Mouse (Mus musculus) CH12.LX (cell line): ENCODE results near the gene Drc7. TPM values are rescaled to one million over a fixed set of nuclear protein-coding genes. Genes with fewer than 3 reads are reported as not detected.

ENCODE experiments used
- DNase-seq: peaks from one replicate; pipeline ENCODE4 v3.0.0-alpha.2; 2013; ENCODE audit errors: extremely low read depth
- H3K27ac ChIP-seq: 2 replicates; pipeline ENCODE4 v1.5.1; 2012; ENCODE audit warnings: low read depth, mild to moderate bottlenecking, control low read depth, moderate library complexity; ENCODE audit not compliant: insufficient read depth
- H3K27me3 ChIP-seq: replicated peaks from 2 replicates; pipeline ENCODE3; 2012; ENCODE audit warnings: inconsistent platforms
- H3K36me3 ChIP-seq, 2 experiments: replicated peaks in 1 of 2; 2 replicates each; pipeline versions ENCODE3 to v1.6.1; 2012; ENCODE audit warnings: inconsistent platforms in 1 of 2, low read length in 1 of 2, mild to moderate bottlenecking in 1 of 2, mixed read lengths in 1 of 2, moderate library complexity in 1 of 2; ENCODE audit not compliant: control insufficient read depth in 1 of 2, insufficient read depth in 1 of 2
- H3K4me1 ChIP-seq, 2 experiments: 2 replicates each; pipeline ENCODE4 v1.6.1; 2012; ENCODE audit warnings: inconsistent platforms in 1 of 2, moderate library complexity in 1 of 2; ENCODE audit not compliant: insufficient read depth in 2 of 2, control insufficient read depth in 1 of 2
- H3K4me2 ChIP-seq: 2 replicates; pipeline ENCODE4 v1.6.1; 2012; ENCODE audit warnings: low read depth, mild to moderate bottlenecking, control low read depth; ENCODE audit not compliant: poor library complexity, insufficient read depth, severe bottlenecking
- H3K4me3 ChIP-seq, 3 experiments: fragments of 150-350 bp in 1 of 3; sonication (generic) in 1 of 3; replicated peaks in 1 of 3; 2 replicates each; pipeline versions ENCODE3 to v1.5.1; 2011 to 2012; ENCODE audit warnings: low read depth in 2 of 3, low read length in 2 of 3, mild to moderate bottlenecking in 2 of 3, moderate library complexity in 2 of 3, control low read depth in 1 of 3, improper control_type of control experiment in 1 of 3, inconsistent platforms in 1 of 3, mixed read lengths in 1 of 3; ENCODE audit not compliant: poor library complexity in 1 of 3
- H3K79me2 ChIP-seq: replicated peaks from 2 replicates; pipeline ENCODE4 v1.6.1; 2012; ENCODE audit warnings: mild to moderate bottlenecking, moderate library complexity; ENCODE audit not compliant: control insufficient read depth, poor library complexity, insufficient read depth, severe bottlenecking; ENCODE audit errors: extremely low read depth
- H3K9ac ChIP-seq: 2 replicates; pipeline ENCODE4 v1.6.1; 2012; ENCODE audit warnings: low read depth, mild to moderate bottlenecking, control low read depth, moderate library complexity; ENCODE audit not compliant: insufficient read depth
- H3K9me3 ChIP-seq: replicated peaks from 2 replicates; pipeline ENCODE3; 2012; ENCODE audit warnings: low read length, inconsistent platforms, mixed read lengths
- CHD2 ChIP-seq: IDR thresholded peaks from 2 replicates; pipeline ENCODE4 v1.6.1; 2011; ENCODE audit warnings: low read length, improper control_type of control experiment
- E2F4 ChIP-seq: IDR thresholded peaks from 2 replicates; pipeline ENCODE4 v1.6.1; 2011; ENCODE audit warnings: low read depth, low read length, improper control_type of control experiment; ENCODE audit not compliant: insufficient replicate concordance
- GABPA ChIP-seq: IDR thresholded peaks from 2 replicates; pipeline ENCODE4 v1.6.1; 2012; ENCODE audit warnings: low read depth, low read length, improper control_type of control experiment, inconsistent platforms; ENCODE audit not compliant: insufficient replicate concordance
- HCFC1 ChIP-seq: IDR thresholded peaks from 2 replicates; pipeline ENCODE4 v1.6.1; 2012; ENCODE audit warnings: low read depth, mild to moderate bottlenecking, inconsistent platforms, low read length, improper control_type of control experiment
- JUN ChIP-seq: IDR thresholded peaks from 2 replicates; pipeline ENCODE4 v1.6.1; 2011; ENCODE audit warnings: low read depth, mild to moderate bottlenecking, low read length, improper control_type of control experiment, moderate library complexity; ENCODE audit not compliant: insufficient read depth
- JUND ChIP-seq: conservative IDR thresholded peaks from 2 replicates; pipeline ENCODE4 v1.6.1; 2011; ENCODE audit warnings: low read depth, low read length, improper control_type of control experiment
- KAT2A ChIP-seq: IDR thresholded peaks from 2 replicates; pipeline ENCODE4 v1.6.1; 2012; ENCODE audit warnings: low read length, improper control_type of control experiment, inconsistent platforms; ENCODE audit not compliant: insufficient replicate concordance
- MAX ChIP-seq: IDR thresholded peaks from 2 replicates; pipeline ENCODE4 v1.6.1; 2011; ENCODE audit warnings: low read length, improper control_type of control experiment
- MEF2A ChIP-seq: IDR thresholded peaks from 2 replicates; pipeline ENCODE4 v1.6.1; 2014; ENCODE audit warnings: low read depth, mild to moderate bottlenecking, inconsistent platforms, low read length, improper control_type of control experiment, borderline replicate concordance
- NELFE ChIP-seq: IDR thresholded peaks from 2 replicates; pipeline ENCODE4 v1.6.1; 2011; ENCODE audit warnings: low read depth, low read length, improper control_type of control experiment
- NRF1 ChIP-seq: IDR thresholded peaks from 2 replicates; pipeline ENCODE4 v1.6.1; 2014; ENCODE audit warnings: low read depth, mild to moderate bottlenecking, inconsistent platforms, low read length, improper control_type of control experiment, moderate library complexity
- POLR2A ChIP-seq: IDR thresholded peaks from 2 replicates; pipeline ENCODE4 v1.6.1; 2011; ENCODE audit warnings: low read depth, mild to moderate bottlenecking, improper control_type of control experiment, low read length
- POLR2AphosphoS2 ChIP-seq: IDR thresholded peaks from 2 replicates; pipeline ENCODE4 v1.6.1; 2011; ENCODE audit warnings: low read depth, low read length, improper control_type of control experiment
- RAD21 ChIP-seq: IDR thresholded peaks from 2 replicates; pipeline ENCODE4 v1.6.1; 2011; ENCODE audit warnings: low read depth, mild to moderate bottlenecking, low read length, improper control_type of control experiment, moderate library complexity
- SIN3A ChIP-seq: IDR thresholded peaks from 2 replicates; pipeline ENCODE4 v1.6.1; 2012; ENCODE audit warnings: low read length, improper control_type of control experiment, inconsistent platforms
- TCF12 ChIP-seq: IDR thresholded peaks from 2 replicates; pipeline ENCODE4 v1.6.1; 2014; ENCODE audit warnings: low read depth, mild to moderate bottlenecking, inconsistent platforms, low read length, improper control_type of control experiment
- UBTF ChIP-seq: IDR thresholded peaks from 2 replicates; pipeline ENCODE4 v1.6.1; 2012; ENCODE audit warnings: low read depth, mild to moderate bottlenecking, inconsistent platforms, low read length, improper control_type of control experiment, moderate library complexity
- USF1 ChIP-seq: IDR thresholded peaks from 2 replicates; pipeline ENCODE4 v1.6.1; 2014; ENCODE audit warnings: low read depth, mild to moderate bottlenecking, inconsistent platforms, low read length, improper control_type of control experiment
- USF2 ChIP-seq: conservative IDR thresholded peaks from 2 replicates; pipeline ENCODE4 v1.6.1; 2011; ENCODE audit warnings: low read depth, low read length, improper control_type of control experiment
- ZC3H11A ChIP-seq: IDR thresholded peaks from 2 replicates; pipeline ENCODE4 v1.6.1; 2012; ENCODE audit warnings: low read depth, mild to moderate bottlenecking, inconsistent platforms, low read length, improper control_type of control experiment
- dilution Hi-C: fragments of 300-500 bp; cut with MboI; formaldehyde crosslinking; loops from 2 replicates; pipeline ENCODE4 v1.14.3; 2020; ENCODE audit warnings: low sequenced_read_pairs; ENCODE audit not compliant: extremely low pct_unique_long_range_greater_than_20kb, extremely low pct_ligation_motif_present
- in situ Hi-C: fragments of 300-500 bp; cut with MboI; formaldehyde crosslinking; loops from 3 replicates; pipeline ENCODE4 v1.14.3; 2019; ENCODE audit warnings: low sequenced_read_pairs, low pct_ligation_motif_present, low pct_unique_long_range_greater_than_20kb, mixed read lengths
- polyA plus RNA-seq: library from polyadenylated mRNA; unstranded; fragments of >175 nt; gene quantifications from 2 replicates; pipeline ENCODE4 v1.2.1, GENCODE M21; 2012; ENCODE audit warnings: low read depth; ENCODE audit not compliant: insufficient read length
- total RNA-seq, 2 experiments: library from RNA; depleted of rRNA; stranded (reverse); fragments of 300-350 nt in 1 of 2; fragments of >200 nt in 1 of 2; gene quantifications; 2 replicates each; pipeline ENCODE4 v1.2.3; 2012 to 2014

The Drc7 gene
- total RNA-seq (2012; rRNA removed) (not detected in 2 replicates), total RNA-seq (2014; rRNA removed) (not detected in 2 replicates), polyA plus RNA-seq (not detected in 2 replicates)

DNA sequence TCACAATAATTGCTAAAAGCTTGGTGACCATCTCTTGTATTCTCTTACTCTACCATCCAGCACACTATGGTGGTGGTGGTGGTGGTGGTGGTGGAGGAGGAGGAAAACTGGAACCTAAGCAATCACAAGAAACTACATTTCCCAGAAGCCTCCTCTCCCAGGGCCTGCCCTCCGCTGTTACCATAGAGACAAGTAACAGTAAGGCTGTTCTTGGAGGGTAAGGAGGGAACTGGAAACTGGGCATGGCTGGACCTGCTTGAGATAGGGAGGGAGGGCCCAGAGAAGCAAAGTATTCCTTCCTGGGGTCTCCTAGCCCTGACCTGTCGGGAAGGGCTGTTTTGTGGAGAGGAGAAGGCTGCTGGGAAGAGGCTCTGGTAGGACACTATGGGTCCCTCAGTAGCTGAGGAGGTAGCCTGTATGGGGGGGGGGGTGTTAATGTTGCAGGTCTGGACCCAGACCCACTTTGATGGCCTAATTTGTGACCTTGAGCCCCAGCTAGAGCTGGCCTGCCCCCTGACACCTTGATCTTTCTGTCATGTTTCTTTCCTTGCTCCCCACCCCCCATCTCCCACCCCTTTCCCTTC lies at the start of gene Drc7:
Gene Drc7 (plus strand): TSS at position 177 of the 584 bp plus-strand sequence.
- Histone ChIP-seq H3K36me3 (no peaks in the 10 kb centered on the region), H3K4me3 (no peak within 1 kb of the TSS), H3K4me1 (peaks cover 0 to 4% of the 10 kb centered on the region in 2 experiments; a peak in 1 of 4 replicates), H3K79me2 (no peaks in the 10 kb centered on the region), H3K9me3 (no peaks in the 10 kb centered on the region), H3K27me3 (peaks cover 55% of the 10 kb centered on the region), H3K9ac (no peak within 1 kb of the TSS), H3K4me2 (no peak within 1 kb of the TSS), H3K27ac (no peak within 1 kb of the TSS)
- in situ Hi-C loops (no loop called here), dilution Hi-C loops (no loop called here)
- DNase-seq = peak; percentile 14
- TF ChIP-seq HCFC1 = peak; percentile 85
- no peak for TF ChIP-seq NELFE

- in situ Hi-C loops = no loop called here
- dilution Hi-C loops = no loop called here
- no peaks in the 10 kb centered on the region for H3K79me2 ChIP-seq
- TF ChIP-seq ZC3H11A = no peak
- no peak for TF ChIP-seq TCF12
- H3K4me3 ChIP-seq = no peak overlapping the region
- H3K9me3 ChIP-seq = no peaks in the 10 kb centered on the region
- peaks cover 14% of the 10 kb centered on the region for H3K27me3 ChIP-seq
- H3K4me1 ChIP-seq = no peaks in the 10 kb centered on the region; a peak in 1 of 4 replicates
- H3K27ac ChIP-seq = no peak overlapping the region
- DNase-seq = no peak
- H3K4me2 ChIP-seq = no peak overlapping the region
- no peak overlapping the region for H3K9ac ChIP-seq
- peaks cover 0 to 2% of the 10 kb centered on the region in 2 experiments for H3K36me3 ChIP-seq
Measured at GRCm38 (mm10) chr8:95012442-95012919, 42.4 kb upstream of the Drc7 start.

DNA sequence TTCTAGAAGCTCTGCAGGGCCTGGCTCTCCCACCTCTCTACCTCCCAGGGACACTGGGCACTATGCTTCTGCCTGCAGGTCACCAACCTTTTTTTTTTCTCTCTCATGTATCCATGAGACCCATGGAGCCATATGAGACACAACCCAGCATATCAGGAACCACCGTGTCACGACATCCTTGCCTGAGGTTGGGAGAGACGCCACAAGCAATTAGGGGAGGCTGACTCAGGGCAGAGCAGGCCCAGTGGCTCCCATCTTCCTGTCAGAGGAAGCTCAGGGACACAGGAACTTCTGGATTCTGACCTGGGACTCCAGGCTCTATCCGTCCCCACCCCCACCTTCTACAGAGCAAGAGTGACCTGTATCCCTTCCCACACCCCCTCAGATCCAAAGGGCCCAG lies 39.0 kb upstream of the Drc7 start:
- H3K4me3 ChIP-seq = no peak overlapping the region
- no peaks in the 10 kb centered on the region for H3K4me1 ChIP-seq
- peaks cover 45% of the 10 kb centered on the region for H3K27me3 ChIP-seq
- TF ChIP-seq KAT2A (no peak), MAX (no peak), E2F4 (no peak), SIN3A (no peak), NRF1 (no peak), GABPA (no peak), MEF2A (no peak), USF2 (no peak), CHD2 (no peak), USF1 (no peak), POLR2AphosphoS2 (no peak), UBTF (no peak), RAD21 (no peak), POLR2A (no peak), TCF12 (no peak), HCFC1 (no peak), JUN (no peak), JUND (no peak)
- H3K4me2 ChIP-seq = no peak overlapping the region
- dilution Hi-C loops = no loop called here
- no peak for DNase-seq
- H3K79me2 ChIP-seq = no peaks in the 10 kb centered on the region
- no peak overlapping the region for H3K27ac ChIP-seq
- H3K9ac ChIP-seq = no peak overlapping the region
- in situ Hi-C loops = no loop called here
- peaks cover 0 to 2% of the 10 kb centered on the region in 2 experiments for H3K36me3 ChIP-seq
- H3K9me3 ChIP-seq = no peaks in the 10 kb centered on the region
